Mouse (Mus musculus) ES-E14 (cell line): ENCODE measurements at regions not wholly inside any gene's neighbourhood (a gene's known extent, or its start where the extent isn't known, plus 50 kb on each side); places are given as distances from the start of the nearest gene placed in this dataset.

Source experiments
- DNase-seq: peaks from one replicate; pipeline ENCODE4 v3.0.0-alpha.2; 2013; ENCODE audit warnings: low read depth, low spot score
- H3K27ac ChIP-seq: 2 replicates; pipeline ENCODE4 v1.5.1; 2012; ENCODE audit warnings: low read depth, mild to moderate bottlenecking, low read length, moderate library complexity, mixed read lengths; ENCODE audit not compliant: poor library complexity, insufficient read depth, severe bottlenecking
- H3K36me3 ChIP-seq: 2 replicates; pipeline ENCODE4 v1.6.1; 2012; ENCODE audit warnings: mild to moderate bottlenecking, low read length, moderate library complexity, mixed read lengths; ENCODE audit not compliant: control insufficient read depth, poor library complexity, insufficient read depth, severe bottlenecking
- H3K4me1 ChIP-seq, 2 experiments: fragments of 150-350 bp in 1 of 2; sonication (generic) in 1 of 2; 2 replicates each; pipeline ENCODE4 v1.6.1; 2012; ENCODE audit warnings: low read length in 2 of 2, mild to moderate bottlenecking in 1 of 2, mixed read lengths in 1 of 2; ENCODE audit not compliant: control insufficient read depth in 2 of 2, insufficient read depth in 2 of 2, poor library complexity in 1 of 2
- H3K4me3 ChIP-seq, 2 experiments: fragments of 150-350 bp in 1 of 2; sonication (generic) in 1 of 2; 2 replicates each; pipeline ENCODE4 v1.5.1; 2012; ENCODE audit warnings: low read length in 2 of 2, low read depth in 1 of 2, mild to moderate bottlenecking in 1 of 2, mixed read lengths in 1 of 2; ENCODE audit not compliant: insufficient read depth in 1 of 2, poor library complexity in 1 of 2, severe bottlenecking in 1 of 2
- H3K9ac ChIP-seq: 2 replicates; pipeline ENCODE4 v1.6.1; 2012; ENCODE audit warnings: low read depth, mild to moderate bottlenecking, low read length, mixed read lengths; ENCODE audit not compliant: poor library complexity, insufficient read depth, severe bottlenecking
- H3K9me3 ChIP-seq: fragments of 150-350 bp; sonication (generic); 2 replicates; pipeline ENCODE4 v1.6.1; 2012; ENCODE audit warnings: low read depth, mild to moderate bottlenecking, low read length; ENCODE audit not compliant: control insufficient read depth, insufficient read depth
- CHD2 ChIP-seq: IDR thresholded peaks from 2 replicates; pipeline ENCODE4 v1.6.1; 2014; ENCODE audit warnings: mild to moderate bottlenecking, low read depth, low read length, inconsistent platforms
- HCFC1 ChIP-seq: IDR thresholded peaks from 2 replicates; pipeline ENCODE4 v1.6.1; 2012; ENCODE audit warnings: low read length, inconsistent platforms, borderline replicate concordance; ENCODE audit not compliant: insufficient read depth
- MAFK ChIP-seq: IDR thresholded peaks from 2 replicates; pipeline ENCODE4 v1.6.1; 2014; ENCODE audit warnings: mild to moderate bottlenecking, low read depth, low read length, inconsistent platforms; ENCODE audit not compliant: insufficient read depth
- ZC3H11A ChIP-seq: IDR thresholded peaks from 2 replicates; pipeline ENCODE4 v1.6.1; 2012; ENCODE audit warnings: low read depth, mild to moderate bottlenecking, inconsistent platforms, low read length, borderline replicate concordance
- ZNF384 ChIP-seq: IDR thresholded peaks from 2 replicates; pipeline ENCODE4 v1.6.1; 2012; ENCODE audit warnings: low read depth, low read length, inconsistent platforms
- in situ Hi-C, 2 experiments: fragments of 600-800 bp; cut with MboI; formaldehyde crosslinking; loops; one replicate each; pipeline ENCODE4 v1.15.1; 2025; ENCODE audit warnings: low sequenced_read_pairs in 2 of 2, inconsistent platforms in 1 of 2; ENCODE audit not compliant: unreplicated experiment in 2 of 2

GRCm38 (mm10) chr16:55476544-55477208 lies 178.9 kb upstream of the Zpld1 start:
- Histone ChIP-seq H3K9ac (no peak overlapping the region), H3K4me1 (no peaks in the 10 kb centered on the region), H3K36me3 (no peaks in the 10 kb centered on the region), H3K4me3 (no peak overlapping the region), H3K9me3 (no peaks in the 10 kb centered on the region), H3K27ac (no peak overlapping the region)
- TF ChIP-seq ZC3H11A (peak; percentile 66), ZNF384 (no peak)
- peak; percentile 65 for DNase-seq
- in situ Hi-C loops: no loop called here

- Histone ChIP-seq H3K9ac (no peak overlapping the region), H3K4me1 (no peaks in the 10 kb centered on the region), H3K9me3 (no peaks in the 10 kb centered on the region), H3K4me3 (no peak overlapping the region), H3K36me3 (no peaks in the 10 kb centered on the region), H3K27ac (no peak overlapping the region)
- TF ChIP-seq ZC3H11A (no peak), CHD2 (no peak), MAFK (no peak), ZNF384 (no peak), HCFC1 (no peak)
- in situ Hi-C loops: no loop called here
- DNase-seq: no peak
Observed at GRCm38 (mm10) chr16:55474950-55475525, 177.3 kb upstream of the Zpld1 start.

DNA sequence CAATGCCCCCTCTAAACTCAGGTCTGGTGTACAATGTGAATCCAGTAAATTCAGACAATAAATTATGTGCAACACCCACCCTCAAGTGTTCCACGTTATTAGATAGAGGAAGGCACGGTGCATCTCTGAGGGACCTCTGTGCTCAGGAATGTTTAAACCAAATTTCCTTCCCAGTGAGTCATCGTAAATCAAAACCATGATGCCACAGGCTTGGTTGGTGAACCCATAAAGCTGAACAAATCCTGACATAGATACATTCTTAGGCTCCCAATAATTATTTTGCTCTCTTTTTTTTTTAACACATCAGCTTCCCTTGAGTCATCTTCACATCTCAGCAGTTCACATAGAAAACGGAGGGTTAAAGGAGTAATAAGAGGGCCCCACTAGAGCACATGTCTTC lies 173.6 kb upstream of the Zpld1 start:
- H3K9ac ChIP-seq: no peak overlapping the region
- no peaks in the 10 kb centered on the region for H3K9me3 ChIP-seq
- TF ChIP-seq HCFC1 (no peak), ZNF384 (no peak), CHD2 (no peak), ZC3H11A (no peak), MAFK (no peak)
- no peak overlapping the region for H3K27ac ChIP-seq
- H3K4me3 ChIP-seq: no peak overlapping the region
- no peaks in the 10 kb centered on the region for H3K36me3 ChIP-seq
- in situ Hi-C loops: no loop called here
- H3K4me1 ChIP-seq: no peaks in the 10 kb centered on the region
- DNase-seq: no peak

- TF ChIP-seq CHD2 (no peak), MAFK (no peak), ZNF384 (no peak), HCFC1 (no peak), ZC3H11A (no peak)
- H3K9ac ChIP-seq: no peak overlapping the region
- H3K4me1 ChIP-seq: no peaks in the 10 kb centered on the region
- in situ Hi-C loops: no loop called here
- no peaks in the 10 kb centered on the region for H3K36me3 ChIP-seq
- no peak overlapping the region for H3K27ac ChIP-seq
- no peak for DNase-seq
- H3K9me3 ChIP-seq: no peaks in the 10 kb centered on the region
- no peak overlapping the region for H3K4me3 ChIP-seq
Observed at GRCm38 (mm10) chr16:55470721-55471120, 172.9 kb upstream of the Zpld1 start.

- in situ Hi-C loops: no loop called here
- no peak for DNase-seq
- no peak overlapping the region for H3K9ac ChIP-seq
- no peak for TF ChIP-seq ZNF384
- no peak for TF ChIP-seq HCFC1
- TF ChIP-seq MAFK: no peak
- TF ChIP-seq ZC3H11A: no peak
- TF ChIP-seq CHD2: no peak
- no peak overlapping the region for H3K4me3 ChIP-seq
- H3K4me1 ChIP-seq: no peaks in the 10 kb centered on the region
- no peak overlapping the region for H3K27ac ChIP-seq
- H3K9me3 ChIP-seq: no peaks in the 10 kb centered on the region
- H3K36me3 ChIP-seq: no peaks in the 10 kb centered on the region
Observed at GRCm38 (mm10) chr16:55469703-55470102, 171.9 kb upstream of the Zpld1 start.
